Mouse (Mus musculus): Measurements from ENCODE around the gene Col4a3. TPM values are rescaled to one million over a fixed set of nuclear protein-coding genes. Genes with fewer than 3 reads are reported as not detected.

Gene Col4a3
- polyA plus RNA-seq, 1 experiment from 2014 or later = 0.22 TPM

GRCm38 (mm10) chr1:82618592-82618991 is 31.9 kb downstream of the Col4a3 start:
- Histone ChIP-seq H3K27me3 (replicated peaks; ENCODE audit: control insufficient read depth, insufficient read depth, low read length) (no peaks in the 10 kb centered on the region), H3K4me1 (replicated peaks; ENCODE audit: control insufficient read depth, insufficient read depth, low read length) (no peaks in the 10 kb centered on the region), H3K9ac (ENCODE audit: low read depth, low read length) (no peak overlapping the region), H3K4me3 (ENCODE audit: low read depth, low read length) (no peak overlapping the region), H3K4me2 (no peak overlapping the region), H3K9me3 (ENCODE audit: control insufficient read depth, low read length) (no peaks in the 10 kb centered on the region), H3K27ac (ENCODE audit: low read depth, low read length) (no peak overlapping the region), H3K36me3 (ENCODE audit: control insufficient read depth, insufficient read depth, low read length) (no peaks in the 10 kb centered on the region)
- WGBS = 72% methylated on average over 5 of the region's 5 CpGs
- no peak for DNase-seq (ENCODE audit: low spot score)
- ATAC-seq (replicated peaks; ENCODE audit: low FRiP score) = no peak

DNA sequence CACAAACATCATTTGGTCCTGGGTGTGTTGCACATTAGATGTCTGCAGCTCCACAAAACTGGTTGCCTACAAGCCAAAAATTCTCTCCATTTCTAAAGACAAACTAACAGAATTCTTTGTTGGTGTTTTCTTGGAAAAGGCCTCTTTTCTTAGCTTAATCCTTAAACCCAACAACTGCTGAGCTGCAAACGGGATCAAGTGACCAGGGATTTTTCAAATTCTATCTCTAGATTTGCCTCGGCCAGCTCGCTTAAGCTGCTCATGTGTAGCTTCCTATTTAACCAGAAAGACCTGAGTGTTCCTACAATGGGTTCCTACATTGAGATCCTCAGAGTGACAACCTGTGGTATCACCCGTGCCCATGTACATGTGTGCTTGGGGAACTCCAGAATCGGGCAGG is 33.3 kb downstream of the Col4a3 start:
- Histone ChIP-seq H3K4me2 (no peak overlapping the region), H3K4me1 (replicated peaks; ENCODE audit: control insufficient read depth, insufficient read depth, low read length) (no peaks in the 10 kb centered on the region), H3K27me3 (replicated peaks; ENCODE audit: control insufficient read depth, insufficient read depth, low read length) (no peaks in the 10 kb centered on the region), H3K27ac (ENCODE audit: low read depth, low read length) (no peak overlapping the region), H3K9ac (ENCODE audit: low read depth, low read length) (no peak overlapping the region), H3K4me3 (ENCODE audit: low read depth, low read length) (no peak overlapping the region), H3K9me3 (ENCODE audit: control insufficient read depth, low read length) (no peaks in the 10 kb centered on the region), H3K36me3 (ENCODE audit: control insufficient read depth, insufficient read depth, low read length) (no peaks in the 10 kb centered on the region)
- no peak for DNase-seq (ENCODE audit: low spot score)
- 81% methylated on average over 5 of the region's 5 CpGs for WGBS
- ATAC-seq (replicated peaks; ENCODE audit: low FRiP score) = no peak

GRCm38 (mm10) chr1:82624934-82625333 is 38.2 kb downstream of the Col4a3 start:
- ATAC-seq (replicated peaks; ENCODE audit: low FRiP score) = peak; percentile 83
- H3K36me3 ChIP-seq (ENCODE audit: control insufficient read depth, insufficient read depth, low read length) = no peaks in the 10 kb centered on the region
- H3K4me2 ChIP-seq = no peak overlapping the region; the same call in 1 of the 2 replicates
- DNase-seq (ENCODE audit: low spot score) = no peak
- 48% methylated on average over 6 of the region's 6 CpGs for WGBS
- H3K4me3 ChIP-seq (ENCODE audit: low read depth, low read length) = no peak overlapping the region
- H3K4me1 ChIP-seq (replicated peaks; ENCODE audit: control insufficient read depth, insufficient read depth, low read length) = peaks cover 2% of the 10 kb centered on the region; the same call in 1 of the 2 replicates
- no peak overlapping the region for H3K27ac ChIP-seq (ENCODE audit: low read depth, low read length)
- no peak overlapping the region for H3K9ac ChIP-seq (ENCODE audit: low read depth, low read length)
- H3K9me3 ChIP-seq (ENCODE audit: control insufficient read depth, low read length) = no peaks in the 10 kb centered on the region
- H3K27me3 ChIP-seq (replicated peaks; ENCODE audit: control insufficient read depth, insufficient read depth, low read length) = no peaks in the 10 kb centered on the region

DNA sequence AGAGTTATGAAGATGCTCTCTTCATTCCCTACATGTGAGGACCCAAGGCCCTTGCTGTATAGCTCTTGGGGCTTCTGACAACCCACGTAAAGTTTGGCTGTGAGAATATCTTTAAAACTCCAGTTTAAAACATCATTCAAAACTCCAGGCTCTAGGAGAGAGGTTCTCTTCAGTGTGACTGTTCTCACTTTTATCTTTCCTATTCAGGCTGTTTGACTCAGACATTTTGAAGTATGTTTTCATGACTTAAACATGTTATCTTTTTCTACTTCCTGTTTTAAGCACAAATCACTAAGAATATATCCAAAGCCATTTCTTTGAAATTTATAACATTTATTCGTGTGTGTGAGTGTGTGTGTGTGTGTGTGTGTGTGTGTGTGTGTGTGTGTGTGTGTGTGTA is 38.8 kb downstream of the Col4a3 start:
- ATAC-seq (replicated peaks; ENCODE audit: low FRiP score) (no peak), DNase-seq (ENCODE audit: low spot score) (no peak)
- no peaks in the 10 kb centered on the region for H3K9me3 ChIP-seq (ENCODE audit: control insufficient read depth, low read length)
- H3K9ac ChIP-seq (ENCODE audit: low read depth, low read length) = no peak overlapping the region
- WGBS = 39% methylated on average over 2 of the region's 2 CpGs
- H3K4me1 ChIP-seq (replicated peaks; ENCODE audit: control insufficient read depth, insufficient read depth, low read length) = peaks cover 2% of the 10 kb centered on the region; the same call in 1 of the 2 replicates
- H3K4me2 ChIP-seq = no peak overlapping the region; the same call in 1 of the 2 replicates
- no peaks in the 10 kb centered on the region for H3K36me3 ChIP-seq (ENCODE audit: control insufficient read depth, insufficient read depth, low read length)
- H3K27ac ChIP-seq (ENCODE audit: low read depth, low read length) = no peak overlapping the region
- H3K4me3 ChIP-seq (ENCODE audit: low read depth, low read length) = no peak overlapping the region
- no peaks in the 10 kb centered on the region for H3K27me3 ChIP-seq (replicated peaks; ENCODE audit: control insufficient read depth, insufficient read depth, low read length)

GRCm38 (mm10) chr1:82627652-82628051 is 40.9 kb downstream of the Col4a3 start:
- H3K4me1 ChIP-seq (replicated peaks; ENCODE audit: control insufficient read depth, insufficient read depth, low read length) = peaks cover 2% of the 10 kb centered on the region; the same call in 1 of the 2 replicates
- H3K27ac ChIP-seq (ENCODE audit: low read depth, low read length) = no peak overlapping the region
- H3K9ac ChIP-seq (ENCODE audit: low read depth, low read length) = no peak overlapping the region
- 31% methylated on average over 4 of the region's 4 CpGs for WGBS
- no peaks in the 10 kb centered on the region for H3K36me3 ChIP-seq (ENCODE audit: control insufficient read depth, insufficient read depth, low read length)
- no peak overlapping the region for H3K4me3 ChIP-seq (ENCODE audit: low read depth, low read length)
- ATAC-seq (replicated peaks; ENCODE audit: low FRiP score) (peak; percentile 60; the same call in 1 of the 2 replicates), DNase-seq (ENCODE audit: low spot score) (no peak)
- H3K9me3 ChIP-seq (ENCODE audit: control insufficient read depth, low read length) = no peaks in the 10 kb centered on the region
- H3K4me2 ChIP-seq = no peak overlapping the region
- no peaks in the 10 kb centered on the region for H3K27me3 ChIP-seq (replicated peaks; ENCODE audit: control insufficient read depth, insufficient read depth, low read length)

- no peak for ATAC-seq (replicated peaks; ENCODE audit: low FRiP score)
- no peak overlapping the region for H3K4me3 ChIP-seq (ENCODE audit: low read depth, low read length)
- 76% methylated on average over 5 of the region's 5 CpGs for WGBS
- H3K4me1 ChIP-seq (replicated peaks; ENCODE audit: control insufficient read depth, insufficient read depth, low read length) = peaks cover 2% of the 10 kb centered on the region; the same call in 1 of the 2 replicates
- no peak overlapping the region for H3K4me2 ChIP-seq
- no peak overlapping the region for H3K27ac ChIP-seq (ENCODE audit: low read depth, low read length)
- H3K27me3 ChIP-seq (replicated peaks; ENCODE audit: control insufficient read depth, insufficient read depth, low read length) = no peaks in the 10 kb centered on the region
- no peaks in the 10 kb centered on the region for H3K9me3 ChIP-seq (ENCODE audit: control insufficient read depth, low read length)
- H3K36me3 ChIP-seq (ENCODE audit: control insufficient read depth, insufficient read depth, low read length) = no peaks in the 10 kb centered on the region
- no peak for DNase-seq (ENCODE audit: low spot score)
- H3K9ac ChIP-seq (ENCODE audit: low read depth, low read length) = no peak overlapping the region
These were observed 42.8 kb downstream of the Col4a3 start for GRCm38 (mm10) chr1:82629495-82629894.

- 49% methylated on average over 6 of the region's 6 CpGs for WGBS
- no peaks in the 10 kb centered on the region for H3K27me3 ChIP-seq (replicated peaks; ENCODE audit: control insufficient read depth, insufficient read depth, low read length)
- no peak for ATAC-seq (replicated peaks; ENCODE audit: low FRiP score)
These were observed 44.6 kb downstream of the Col4a3 start for GRCm38 (mm10) chr1:82631169-82631792.

GRCm38 (mm10) chr1:82634545-82635253 is 48.0 kb downstream of the Col4a3 start:
- Histone ChIP-seq H3K4me2 (no peak overlapping the region), H3K9me3 (ENCODE audit: control insufficient read depth, low read length) (no peaks in the 10 kb centered on the region), H3K4me1 (replicated peaks; ENCODE audit: control insufficient read depth, insufficient read depth, low read length) (no peaks in the 10 kb centered on the region), H3K27me3 (replicated peaks; ENCODE audit: control insufficient read depth, insufficient read depth, low read length) (no peaks in the 10 kb centered on the region), H3K4me3 (ENCODE audit: low read depth, low read length) (no peak overlapping the region), H3K36me3 (ENCODE audit: control insufficient read depth, insufficient read depth, low read length) (no peaks in the 10 kb centered on the region), H3K9ac (ENCODE audit: low read depth, low read length) (no peak overlapping the region), H3K27ac (ENCODE audit: low read depth, low read length) (no peak overlapping the region)
- ATAC-seq (replicated peaks; ENCODE audit: low FRiP score) = no peak
- 85% methylated on average over 19 of the region's 19 CpGs for WGBS
- no peak for DNase-seq (ENCODE audit: low spot score)

More at GRCm38 (mm10) chr1:82631169-82631792, 44.6 kb downstream of the Col4a3 start:
- H3K9ac ChIP-seq (ENCODE audit: low read depth, low read length) = no peak overlapping the region
- H3K36me3 ChIP-seq (ENCODE audit: control insufficient read depth, insufficient read depth, low read length) = no peaks in the 10 kb centered on the region
- no peak for DNase-seq (ENCODE audit: low spot score)
- H3K4me2 ChIP-seq = no peak overlapping the region
- no peaks in the 10 kb centered on the region for H3K9me3 ChIP-seq (ENCODE audit: control insufficient read depth, low read length)
- H3K27ac ChIP-seq (ENCODE audit: low read depth, low read length) = no peak overlapping the region
- H3K4me1 ChIP-seq (replicated peaks; ENCODE audit: control insufficient read depth, insufficient read depth, low read length) = peaks cover 2% of the 10 kb centered on the region; the same call in 1 of the 2 replicates
- H3K4me3 ChIP-seq (ENCODE audit: low read depth, low read length) = no peak overlapping the region

GRCm38 (mm10) chr1:82635254-82635620 is 48.5 kb downstream of the Col4a3 start:
- Histone ChIP-seq H3K9ac (ENCODE audit: low read depth, low read length) (no peak overlapping the region), H3K27me3 (replicated peaks; ENCODE audit: control insufficient read depth, insufficient read depth, low read length) (no peaks in the 10 kb centered on the region), H3K27ac (ENCODE audit: low read depth, low read length) (no peak overlapping the region), H3K4me1 (replicated peaks; ENCODE audit: control insufficient read depth, insufficient read depth, low read length) (no peaks in the 10 kb centered on the region), H3K4me2 (no peak overlapping the region), H3K9me3 (ENCODE audit: control insufficient read depth, low read length) (no peaks in the 10 kb centered on the region), H3K36me3 (ENCODE audit: control insufficient read depth, insufficient read depth, low read length) (no peaks in the 10 kb centered on the region), H3K4me3 (ENCODE audit: low read depth, low read length) (no peak overlapping the region)
- DNase-seq (ENCODE audit: low spot score) = no peak
- ATAC-seq (replicated peaks; ENCODE audit: low FRiP score) = no peak
- whole genome bisulfite sequencing = 85% methylated on average over 9 of the region's 9 CpGs
